Mouse (Mus musculus): ENCODE measurements around the gene Htr2c. TPM values are rescaled to one million over a fixed set of nuclear protein-coding genes. Genes with fewer than 3 reads are reported as not detected.

The Htr2c gene
- total RNA-seq, 1 experiment: not detected

DNA sequence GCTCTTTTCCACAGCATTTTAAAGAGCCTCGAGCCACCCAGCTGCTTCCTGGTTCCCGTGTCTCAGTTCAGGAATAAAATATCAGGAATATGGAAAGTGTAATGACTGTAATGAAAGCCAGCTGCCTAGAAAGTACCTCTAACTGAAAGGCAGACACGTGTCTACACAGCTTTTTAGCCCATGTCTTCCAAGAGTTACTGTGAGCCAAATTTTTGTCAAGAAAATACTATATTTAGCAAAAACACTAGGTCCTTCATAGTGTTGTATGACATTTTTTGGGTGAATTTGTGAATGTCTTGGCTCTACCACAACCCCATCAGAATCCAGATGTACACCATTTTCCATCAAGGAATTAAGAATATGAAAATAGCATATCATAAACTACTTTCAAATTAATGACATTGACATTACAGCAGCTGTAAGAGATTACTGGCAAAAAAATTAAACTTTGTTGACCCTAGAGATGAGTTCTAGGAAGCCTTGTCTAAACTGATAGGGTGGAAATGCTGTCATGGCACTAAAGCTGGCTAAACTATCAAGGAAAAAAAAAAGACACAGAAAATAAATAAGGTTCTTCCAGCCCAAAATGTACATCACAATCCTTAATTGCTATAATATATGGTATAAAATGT lies 255.2 kb downstream of the Htr2c start:
- in situ Hi-C loops (cut with MboI; ENCODE audit: low sequenced_read_pairs in 2 of 2, unreplicated experiment in 2 of 2): no loop called here

GRCm38 (mm10) chrX:147238806-147239542 lies 276.7 kb downstream of the Htr2c start:
- no peak overlapping the region for H3K4me3 ChIP-seq (ENCODE audit: insufficient read depth in 1 of 2, low read depth in 1 of 2, low read length in 2 of 2, poor library complexity in 1 of 2, severe bottlenecking in 1 of 2)
- H3K36me3 ChIP-seq (ENCODE audit: control insufficient read depth, insufficient read depth, low read length, poor library complexity, severe bottlenecking): no peaks in the 10 kb centered on the region
- no peaks in the 10 kb centered on the region for H3K9me3 ChIP-seq (ENCODE audit: control insufficient read depth, insufficient read depth, low read depth, low read length)
- no peaks in the 10 kb centered on the region for H3K4me1 ChIP-seq (ENCODE audit: control insufficient read depth in 2 of 2, insufficient read depth in 2 of 2, low read length in 2 of 2, poor library complexity in 1 of 2)
- no peak overlapping the region for H3K27ac ChIP-seq (ENCODE audit: insufficient read depth, low read depth, low read length, poor library complexity, severe bottlenecking)
- DNase-seq (ENCODE audit: low read depth, low spot score): no peak
- TF ChIP-seq ZNF384 (IDR thresholded peaks at IDR 0.05; ENCODE audit: low read depth, low read length): no peak
- in situ Hi-C loops (cut with MboI; ENCODE audit: low sequenced_read_pairs in 2 of 2, unreplicated experiment in 2 of 2): no loop called here
- H3K9ac ChIP-seq (ENCODE audit: insufficient read depth, low read depth, low read length, poor library complexity, severe bottlenecking): no peak overlapping the region

More for the DNA sequence above, 255.2 kb downstream of the Htr2c start:
- no peaks in the 10 kb centered on the region for H3K4me1 ChIP-seq (ENCODE audit: control insufficient read depth in 2 of 2, insufficient read depth in 2 of 2, low read length in 2 of 2, poor library complexity in 1 of 2)
- no peak overlapping the region for H3K4me3 ChIP-seq (ENCODE audit: insufficient read depth in 1 of 2, low read depth in 1 of 2, low read length in 2 of 2, poor library complexity in 1 of 2, severe bottlenecking in 1 of 2)
- H3K36me3 ChIP-seq (ENCODE audit: control insufficient read depth, insufficient read depth, low read length, poor library complexity, severe bottlenecking): no peaks in the 10 kb centered on the region
- DNase-seq (ENCODE audit: low read depth, low spot score): no peak
- no peak overlapping the region for H3K27ac ChIP-seq (ENCODE audit: insufficient read depth, low read depth, low read length, poor library complexity, severe bottlenecking)
- TF ChIP-seq CHD2 (IDR thresholded peaks at IDR 0.05; ENCODE audit: low read depth, low read length): no peak
- no peak for TF ChIP-seq ZC3H11A (IDR thresholded peaks at IDR 0.05; ENCODE audit: borderline replicate concordance, low read depth, low read length)
- TF ChIP-seq HCFC1 (IDR thresholded peaks at IDR 0.05; ENCODE audit: borderline replicate concordance, insufficient read depth, low read length): no peak
- TF ChIP-seq ZNF384 (IDR thresholded peaks at IDR 0.05; ENCODE audit: low read depth, low read length): no peak
- no peak for TF ChIP-seq MAFK (IDR thresholded peaks at IDR 0.05; ENCODE audit: insufficient read depth, low read depth, low read length)
- no peak overlapping the region for H3K9ac ChIP-seq (ENCODE audit: insufficient read depth, low read depth, low read length, poor library complexity, severe bottlenecking)
- H3K9me3 ChIP-seq (ENCODE audit: control insufficient read depth, insufficient read depth, low read depth, low read length): no peaks in the 10 kb centered on the region

Measured in ES-E14 (cell line).